Mouse (Mus musculus): Measurements from ENCODE around the gene A030003K21Rik. TPM values are rescaled to one million over a fixed set of nuclear protein-coding genes. Genes with fewer than 3 reads are reported as not detected.
"Not testable (repeated sequence)": the region's sequence is repeated elsewhere in the genome, so short reads cannot be mapped to it uniquely, and the experiment has no call there.

A030003K21Rik gene
- not detected in 2 replicates for polyA plus RNA-seq (2014; fragmentation: Nextera tagmentation; extraction: Ambion mirVana)

DNA sequence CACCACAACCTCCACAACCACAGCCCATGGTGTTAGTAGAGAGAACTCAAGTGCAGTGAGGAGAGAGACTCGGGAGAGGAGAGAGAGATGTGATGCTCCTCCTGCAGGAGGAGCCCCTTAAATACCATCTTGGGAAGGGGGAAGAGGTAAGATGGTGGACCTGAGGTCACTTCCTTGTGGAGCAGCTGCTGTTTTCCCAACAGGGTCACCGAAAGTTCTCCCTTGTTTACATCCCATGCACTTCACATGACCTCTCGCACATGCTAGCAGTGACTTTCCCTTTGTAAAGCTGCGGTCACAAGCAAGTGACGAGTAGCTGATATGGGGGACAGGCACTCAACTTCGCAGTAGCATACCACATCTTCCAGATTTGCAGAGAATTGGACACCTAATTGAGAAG lies at the start of gene A030003K21Rik:
Gene A030003K21Rik, minus strand, starts transcription at position 94 of the 400 bp plus-strand sequence.
- not testable (repeated sequence) for H3K4me2 ChIP-seq (replicated peaks; ENCODE audit: low read depth, low read length); H3K9me3 ChIP-seq (ENCODE audit: control insufficient read depth, low read length); DNase-seq (ENCODE audit: low spot score); H3K4me1 ChIP-seq (replicated peaks; ENCODE audit: control insufficient read depth, insufficient read depth, low read length); H3K27ac ChIP-seq (ENCODE audit: low read depth, low read length); H3K9ac ChIP-seq (ENCODE audit: low read depth, low read length); ATAC-seq (ENCODE audit: low FRiP score); H3K36me3 ChIP-seq (ENCODE audit: control insufficient read depth, insufficient read depth, low read length); H3K27me3 ChIP-seq (ENCODE audit: control insufficient read depth, insufficient read depth, low read length); H3K4me3 ChIP-seq (ENCODE audit: low read depth, low read length)
- no CpG with 5 or more reads among the region's 6 CpGs for WGBS

DNA sequence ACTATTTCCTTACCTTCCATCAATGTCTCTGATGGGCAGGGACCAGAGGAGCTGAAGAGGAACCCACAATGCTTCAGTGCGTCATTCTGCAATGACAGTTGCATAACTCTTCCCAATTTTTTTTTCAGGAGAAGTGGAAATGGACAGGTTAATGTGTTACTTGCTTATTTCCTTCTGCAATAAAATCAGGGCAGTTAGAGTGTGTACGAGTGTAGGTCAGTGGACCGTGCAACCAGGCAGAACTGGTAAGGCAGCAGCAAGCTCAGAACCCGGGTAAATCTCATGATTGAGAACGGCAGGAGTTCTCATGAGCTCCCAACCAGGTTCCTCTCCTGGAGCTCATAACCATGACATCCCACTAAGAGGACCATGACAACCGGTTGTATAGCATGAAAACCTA lies 48.9 kb upstream of the A030003K21Rik start:
- H3K4me1 ChIP-seq (replicated peaks; ENCODE audit: control insufficient read depth, insufficient read depth, low read length): no peaks in the 10 kb centered on the region
- H3K4me3 ChIP-seq (ENCODE audit: low read depth, low read length): no peak overlapping the region
- H3K27ac ChIP-seq (ENCODE audit: low read depth, low read length): no peak overlapping the region
- no peak overlapping the region for H3K4me2 ChIP-seq (replicated peaks; ENCODE audit: low read depth, low read length)
- H3K36me3 ChIP-seq (ENCODE audit: control insufficient read depth, insufficient read depth, low read length): no peaks in the 10 kb centered on the region
- no peaks in the 10 kb centered on the region for H3K27me3 ChIP-seq (ENCODE audit: control insufficient read depth, insufficient read depth, low read length)
- no peak for DNase-seq (ENCODE audit: low spot score)
- 94% methylated on average over 6 of the region's 6 CpGs for WGBS
- no peak for ATAC-seq (ENCODE audit: low FRiP score)
- H3K9me3 ChIP-seq (ENCODE audit: control insufficient read depth, low read length): no peaks in the 10 kb centered on the region
- H3K9ac ChIP-seq (ENCODE audit: low read depth, low read length): no peak overlapping the region

DNA sequence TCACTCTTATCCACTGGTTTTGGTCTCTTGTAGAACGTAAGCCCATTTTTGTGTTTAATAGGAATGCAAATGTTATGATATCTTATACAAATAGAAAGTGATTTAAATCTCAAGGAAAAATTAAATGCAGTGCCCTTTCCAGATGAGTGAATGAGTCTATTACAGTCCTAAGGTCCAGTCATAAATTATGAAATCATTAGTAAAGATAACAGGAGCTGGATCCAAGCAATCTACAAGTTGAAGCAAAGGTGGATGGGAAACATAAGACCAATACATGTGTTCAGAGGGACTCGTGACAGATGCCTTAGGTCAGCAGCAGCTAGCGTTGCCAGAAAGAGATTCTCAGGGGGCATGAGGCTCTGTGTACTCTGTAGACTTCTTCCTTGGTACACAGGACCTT lies 48.4 kb upstream of the A030003K21Rik start:
- no peak for DNase-seq (ENCODE audit: low spot score)
- no peak for ATAC-seq (ENCODE audit: low FRiP score)
- 88% methylated on average over 3 of the region's 3 CpGs for WGBS

DNA sequence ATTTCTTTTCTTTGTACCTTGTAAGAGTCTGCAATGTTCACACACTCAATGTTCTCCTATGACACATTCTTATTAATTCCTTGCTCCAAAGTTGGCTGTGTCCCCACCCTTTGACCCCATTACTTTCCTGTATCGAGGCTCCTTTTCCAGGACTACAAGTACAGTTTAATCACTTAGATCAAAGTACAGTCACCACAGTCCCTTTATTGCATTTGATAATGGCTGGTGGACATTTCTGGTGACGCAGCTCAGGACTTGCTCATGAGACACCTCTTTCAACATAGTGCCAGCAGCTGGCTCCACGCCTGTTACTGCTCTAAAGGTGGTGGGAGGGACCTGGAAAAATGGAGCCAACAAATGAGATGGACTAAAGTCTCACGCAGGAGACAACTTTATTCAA lies 47.9 kb upstream of the A030003K21Rik start:
- no peak for ATAC-seq (ENCODE audit: low FRiP score)
- H3K4me2 ChIP-seq (replicated peaks; ENCODE audit: low read depth, low read length): no peak overlapping the region
- no peak overlapping the region for H3K9ac ChIP-seq (ENCODE audit: low read depth, low read length)
- no peak for DNase-seq (ENCODE audit: low spot score)
- no peaks in the 10 kb centered on the region for H3K4me1 ChIP-seq (replicated peaks; ENCODE audit: control insufficient read depth, insufficient read depth, low read length)
- no peak overlapping the region for H3K4me3 ChIP-seq (ENCODE audit: low read depth, low read length)
- H3K27ac ChIP-seq (ENCODE audit: low read depth, low read length): no peak overlapping the region
- no peaks in the 10 kb centered on the region for H3K9me3 ChIP-seq (ENCODE audit: control insufficient read depth, low read length)
- 79% methylated on average over 4 of the region's 4 CpGs for WGBS
- no peaks in the 10 kb centered on the region for H3K27me3 ChIP-seq (ENCODE audit: control insufficient read depth, insufficient read depth, low read length)
- no peaks in the 10 kb centered on the region for H3K36me3 ChIP-seq (ENCODE audit: control insufficient read depth, insufficient read depth, low read length)

More for the DNA sequence above, 48.4 kb upstream of the A030003K21Rik start:
- Histone ChIP-seq H3K27me3 (ENCODE audit: control insufficient read depth, insufficient read depth, low read length) (no peaks in the 10 kb centered on the region), H3K27ac (ENCODE audit: low read depth, low read length) (no peak overlapping the region), H3K4me3 (ENCODE audit: low read depth, low read length) (no peak overlapping the region), H3K9me3 (ENCODE audit: control insufficient read depth, low read length) (no peaks in the 10 kb centered on the region), H3K36me3 (ENCODE audit: control insufficient read depth, insufficient read depth, low read length) (no peaks in the 10 kb centered on the region), H3K9ac (ENCODE audit: low read depth, low read length) (no peak overlapping the region), H3K4me2 (replicated peaks; ENCODE audit: low read depth, low read length) (no peak overlapping the region), H3K4me1 (replicated peaks; ENCODE audit: control insufficient read depth, insufficient read depth, low read length) (no peaks in the 10 kb centered on the region)

DNA sequence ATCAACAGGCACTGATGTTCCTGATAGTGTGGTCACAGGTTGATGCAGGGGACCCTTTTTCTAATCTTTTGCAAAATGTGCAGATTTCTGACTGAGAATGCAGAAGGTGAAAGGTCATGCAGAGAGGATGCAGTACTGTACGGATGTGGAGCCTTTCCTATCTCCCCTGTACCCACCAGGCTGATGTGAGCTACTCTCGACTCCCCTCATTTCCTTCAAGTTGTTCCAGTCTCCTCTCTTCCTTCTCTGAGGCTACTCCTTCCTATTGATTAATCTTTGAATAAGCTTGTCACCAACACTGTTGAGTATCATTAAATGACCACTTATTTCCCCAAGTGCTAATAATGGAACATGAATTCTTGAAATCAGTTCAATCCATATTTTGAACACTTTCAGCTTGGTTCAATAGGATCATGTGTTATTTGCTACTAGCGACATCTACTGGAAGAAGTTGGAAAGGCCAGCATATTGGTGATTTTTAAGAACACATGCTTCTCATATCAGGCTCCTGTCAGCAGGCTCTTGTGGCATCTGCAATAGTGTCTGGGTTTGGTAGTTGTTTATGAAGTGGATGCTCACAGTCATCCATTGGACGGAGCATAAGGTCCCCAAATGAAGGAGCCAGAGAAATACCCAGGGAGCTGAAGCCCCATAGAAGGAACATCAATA lies 44.5 kb upstream of the A030003K21Rik start:
- H3K4me2 ChIP-seq (replicated peaks; ENCODE audit: low read depth, low read length): no peak overlapping the region
- no peaks in the 10 kb centered on the region for H3K27me3 ChIP-seq (ENCODE audit: control insufficient read depth, insufficient read depth, low read length)
- no peaks in the 10 kb centered on the region for H3K9me3 ChIP-seq (ENCODE audit: control insufficient read depth, low read length)
- ATAC-seq (ENCODE audit: low FRiP score): peak; percentile 43; the same call in 1 of the 2 replicates
- H3K27ac ChIP-seq (ENCODE audit: low read depth, low read length): no peak overlapping the region
- DNase-seq (ENCODE audit: low spot score): peak; percentile 79
- no peak overlapping the region for H3K4me3 ChIP-seq (ENCODE audit: low read depth, low read length)
- H3K36me3 ChIP-seq (ENCODE audit: control insufficient read depth, insufficient read depth, low read length): no peaks in the 10 kb centered on the region
- no peaks in the 10 kb centered on the region for H3K4me1 ChIP-seq (replicated peaks; ENCODE audit: control insufficient read depth, insufficient read depth, low read length)
- 31% methylated on average over 4 of the region's 4 CpGs for WGBS
- H3K9ac ChIP-seq (ENCODE audit: low read depth, low read length): no peak overlapping the region

DNA sequence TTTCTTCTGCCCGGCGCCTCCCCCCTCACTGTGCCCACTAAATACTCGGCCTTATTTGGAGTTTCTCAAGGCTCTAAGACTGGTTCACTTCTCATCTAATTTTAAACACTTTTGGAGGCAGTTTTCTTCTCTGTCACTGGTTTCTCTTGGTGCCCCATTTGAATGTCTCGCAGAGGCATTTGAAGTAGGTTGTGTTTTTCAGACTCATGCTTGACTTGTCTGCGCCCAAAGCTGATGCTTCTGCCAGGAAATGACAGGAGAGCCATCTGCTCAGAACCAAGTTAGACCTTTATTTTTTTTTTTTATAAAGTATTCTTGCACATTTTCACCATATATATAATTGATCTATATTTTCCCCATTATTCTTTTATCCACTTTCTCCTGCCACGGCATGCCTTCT lies 43.5 kb upstream of the A030003K21Rik start:
- Histone ChIP-seq H3K27me3 (ENCODE audit: control insufficient read depth, insufficient read depth, low read length) (no peaks in the 10 kb centered on the region), H3K9me3 (ENCODE audit: control insufficient read depth, low read length) (no peaks in the 10 kb centered on the region), H3K27ac (ENCODE audit: low read depth, low read length) (no peak overlapping the region), H3K9ac (ENCODE audit: low read depth, low read length) (no peak overlapping the region), H3K4me1 (replicated peaks; ENCODE audit: control insufficient read depth, insufficient read depth, low read length) (no peaks in the 10 kb centered on the region), H3K4me2 (replicated peaks; ENCODE audit: low read depth, low read length) (no peak overlapping the region), H3K4me3 (ENCODE audit: low read depth, low read length) (no peak overlapping the region), H3K36me3 (ENCODE audit: control insufficient read depth, insufficient read depth, low read length) (no peaks in the 10 kb centered on the region)
- no peak for DNase-seq (ENCODE audit: low spot score)
- 91% methylated on average over 6 of the region's 6 CpGs for WGBS
- ATAC-seq (ENCODE audit: low FRiP score): no peak

DNA sequence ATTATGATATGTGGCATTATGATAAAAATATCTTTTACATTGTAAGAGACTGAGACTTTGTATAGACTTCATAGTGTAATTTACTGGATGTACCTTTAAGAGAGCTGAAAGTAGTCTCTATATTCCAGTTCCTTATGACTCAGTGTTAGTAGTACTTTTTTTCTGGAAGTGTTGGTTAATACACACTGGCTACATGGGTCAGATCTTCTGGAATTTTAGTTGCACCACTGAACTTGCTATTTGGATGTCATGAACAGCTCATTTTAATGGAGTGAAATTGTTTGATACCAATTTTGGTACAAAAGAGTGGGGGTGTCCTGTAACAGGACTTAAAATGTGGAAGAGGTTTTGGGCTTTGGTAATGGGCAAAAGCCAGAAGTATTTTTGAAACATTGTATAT lies 34.7 kb upstream of the A030003K21Rik start:
- Histone ChIP-seq H3K36me3 (ENCODE audit: control insufficient read depth, insufficient read depth, low read length) (no peaks in the 10 kb centered on the region), H3K4me1 (replicated peaks; ENCODE audit: control insufficient read depth, insufficient read depth, low read length) (no peaks in the 10 kb centered on the region), H3K4me3 (ENCODE audit: low read depth, low read length) (no peak overlapping the region), H3K27ac (ENCODE audit: low read depth, low read length) (no peak overlapping the region), H3K9me3 (ENCODE audit: control insufficient read depth, low read length) (no peaks in the 10 kb centered on the region), H3K9ac (ENCODE audit: low read depth, low read length) (no peak overlapping the region), H3K4me2 (replicated peaks; ENCODE audit: low read depth, low read length) (no peak overlapping the region), H3K27me3 (ENCODE audit: control insufficient read depth, insufficient read depth, low read length) (no peaks in the 10 kb centered on the region)
- ATAC-seq (ENCODE audit: low FRiP score): no peak
- DNase-seq (ENCODE audit: low spot score): no peak

DNA sequence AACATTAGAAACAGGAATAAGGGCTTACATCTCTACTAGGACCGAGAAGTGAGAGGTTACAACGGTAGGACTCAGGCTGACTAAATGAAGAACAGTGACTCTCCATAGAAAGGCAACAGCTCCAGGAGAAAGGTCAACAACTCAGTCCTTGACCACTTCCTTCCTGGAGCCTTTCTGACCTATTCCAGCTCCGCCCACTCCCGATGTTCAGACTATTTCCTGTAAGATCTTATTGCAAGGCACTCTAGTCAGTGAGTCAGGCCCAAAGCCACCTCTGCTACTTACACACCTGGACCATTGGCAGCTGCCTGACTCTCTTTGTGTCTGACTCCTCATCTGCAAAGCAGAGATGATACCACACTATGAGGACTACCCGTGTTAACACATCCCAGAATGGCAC lies 32.6 kb upstream of the A030003K21Rik start:
- H3K4me2 ChIP-seq (replicated peaks; ENCODE audit: low read depth, low read length): no peak overlapping the region

DNA sequence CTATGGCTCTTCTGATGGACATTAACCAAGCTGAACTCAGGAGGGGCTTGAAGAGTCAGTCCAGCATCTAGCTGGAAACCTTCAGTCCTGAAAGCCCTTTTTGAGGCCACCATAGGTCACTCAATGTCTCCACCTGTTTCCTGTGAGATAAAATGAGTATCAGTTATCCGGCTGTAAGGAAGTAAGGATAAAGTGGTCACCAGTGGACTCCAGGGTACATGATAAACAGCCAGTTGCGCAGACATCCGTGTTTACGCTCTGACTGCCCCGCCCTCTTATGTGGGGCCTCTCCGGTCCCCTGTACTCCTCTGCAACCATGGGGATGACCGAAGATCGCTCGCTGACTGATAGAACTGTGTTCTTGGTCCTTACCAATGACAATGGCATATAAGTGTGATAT lies 31.2 kb upstream of the A030003K21Rik start:
- no peak overlapping the region for H3K9ac ChIP-seq (ENCODE audit: low read depth, low read length)

More for the DNA sequence above, 32.6 kb upstream of the A030003K21Rik start:
- DNase-seq (ENCODE audit: low spot score): no peak
- H3K36me3 ChIP-seq (ENCODE audit: control insufficient read depth, insufficient read depth, low read length): no peaks in the 10 kb centered on the region
- H3K4me1 ChIP-seq (replicated peaks; ENCODE audit: control insufficient read depth, insufficient read depth, low read length): no peaks in the 10 kb centered on the region
- no peak overlapping the region for H3K4me3 ChIP-seq (ENCODE audit: low read depth, low read length)
- H3K9ac ChIP-seq (ENCODE audit: low read depth, low read length): no peak overlapping the region
- H3K9me3 ChIP-seq (ENCODE audit: control insufficient read depth, low read length): no peaks in the 10 kb centered on the region
- 83% methylated on average over 5 of the region's 5 CpGs for WGBS
- no peaks in the 10 kb centered on the region for H3K27me3 ChIP-seq (ENCODE audit: control insufficient read depth, insufficient read depth, low read length)
- no peak overlapping the region for H3K27ac ChIP-seq (ENCODE audit: low read depth, low read length)
- ATAC-seq (ENCODE audit: low FRiP score): no peak

More for the DNA sequence above, 31.2 kb upstream of the A030003K21Rik start:
- H3K27me3 ChIP-seq (ENCODE audit: control insufficient read depth, insufficient read depth, low read length): no peaks in the 10 kb centered on the region
- no peak overlapping the region for H3K4me2 ChIP-seq (replicated peaks; ENCODE audit: low read depth, low read length)
- no peaks in the 10 kb centered on the region for H3K9me3 ChIP-seq (ENCODE audit: control insufficient read depth, low read length)
- H3K4me1 ChIP-seq (replicated peaks; ENCODE audit: control insufficient read depth, insufficient read depth, low read length): no peaks in the 10 kb centered on the region
- WGBS: 87% methylated on average over 9 of the region's 9 CpGs
- ATAC-seq (ENCODE audit: low FRiP score) (no peak), DNase-seq (ENCODE audit: low spot score) (no peak)
- H3K36me3 ChIP-seq (ENCODE audit: control insufficient read depth, insufficient read depth, low read length): no peaks in the 10 kb centered on the region
- no peak overlapping the region for H3K27ac ChIP-seq (ENCODE audit: low read depth, low read length)
- no peak overlapping the region for H3K4me3 ChIP-seq (ENCODE audit: low read depth, low read length)

All from hindbrain, embryonic 11.5 days (tissue).